Mouse (Mus musculus): ENCODE measurements around the gene Ston1. TPM values are rescaled to one million over a fixed set of nuclear protein-coding genes. Genes with fewer than 3 reads are reported as not detected.

Gene Ston1
- polyA plus RNA-seq, 1 experiment, result 0.80 TPM

DNA sequence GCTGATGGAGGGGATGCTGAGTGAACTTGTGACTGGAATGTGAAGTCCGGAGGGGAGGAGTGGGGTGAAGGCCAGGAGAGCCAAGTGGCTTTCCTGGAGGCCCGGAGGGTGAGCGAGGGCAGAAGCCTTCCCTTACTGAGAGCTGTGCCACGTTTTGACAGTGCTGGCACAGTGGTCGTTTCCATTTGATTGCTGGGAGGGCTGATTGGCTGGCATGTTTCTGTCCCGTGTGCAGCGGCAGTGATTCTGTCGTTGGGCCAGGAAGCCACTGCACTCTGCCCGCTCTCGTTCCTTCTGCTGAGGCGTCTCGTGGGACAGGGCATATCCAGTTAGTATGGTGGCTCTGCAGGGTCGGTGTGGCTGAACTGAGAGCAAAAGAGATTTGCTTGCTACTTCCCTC lies 41.3 kb upstream of the Ston1 start:
- Histone ChIP-seq H3K4me3 (replicated peaks; ENCODE audit: control insufficient read depth, low read depth, low read length) (no peak overlapping the region), H3K4me1 (ENCODE audit: control insufficient read depth, insufficient read depth, low read length) (peaks cover 4% of the 10 kb centered on the region), H3K27ac (ENCODE audit: control insufficient read depth, insufficient read depth, low read depth, low read length, poor library complexity) (no peak overlapping the region)
- WGBS, result 85% methylated on average over 13 of the region's 13 CpGs
- no peak for TF ChIP-seq CTCF (IDR thresholded peaks at IDR 0.05; ENCODE audit: control insufficient read depth, insufficient read depth, low read length)
- no peak for TF ChIP-seq POLR2A (IDR thresholded peaks at IDR 0.05; ENCODE audit: borderline replicate concordance, control insufficient read depth, low read depth, low read length)

DNA sequence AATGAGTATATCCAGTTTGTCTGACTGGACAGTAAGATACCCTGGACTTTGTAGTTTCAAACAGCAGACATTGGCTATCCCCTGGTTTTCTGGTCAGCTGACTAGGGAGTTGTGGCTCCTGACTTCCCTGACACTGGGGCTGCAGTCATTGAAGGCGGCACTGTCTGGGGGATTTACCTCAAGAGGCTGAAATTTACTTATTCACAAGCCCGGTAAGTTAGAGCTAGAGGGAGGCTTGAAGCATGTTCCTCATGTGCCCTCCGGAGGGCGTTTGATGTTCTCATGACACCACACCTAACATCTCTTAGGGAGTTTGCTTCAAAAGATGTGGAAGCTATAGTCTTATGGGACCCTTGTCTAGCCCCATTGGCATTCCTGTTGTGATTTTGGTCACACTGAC lies 40.8 kb upstream of the Ston1 start:
- H3K4me3 ChIP-seq (replicated peaks; ENCODE audit: control insufficient read depth, low read depth, low read length), result no peak overlapping the region
- TF ChIP-seq POLR2A (IDR thresholded peaks at IDR 0.05; ENCODE audit: borderline replicate concordance, control insufficient read depth, low read depth, low read length) (no peak), CTCF (IDR thresholded peaks at IDR 0.05; ENCODE audit: control insufficient read depth, insufficient read depth, low read length) (no peak)
- WGBS, result 79% methylated on average over 4 of the region's 4 CpGs
- peaks cover 4% of the 10 kb centered on the region for H3K4me1 ChIP-seq (ENCODE audit: control insufficient read depth, insufficient read depth, low read length)
- H3K27ac ChIP-seq (ENCODE audit: control insufficient read depth, insufficient read depth, low read depth, low read length, poor library complexity), result no peak overlapping the region

DNA sequence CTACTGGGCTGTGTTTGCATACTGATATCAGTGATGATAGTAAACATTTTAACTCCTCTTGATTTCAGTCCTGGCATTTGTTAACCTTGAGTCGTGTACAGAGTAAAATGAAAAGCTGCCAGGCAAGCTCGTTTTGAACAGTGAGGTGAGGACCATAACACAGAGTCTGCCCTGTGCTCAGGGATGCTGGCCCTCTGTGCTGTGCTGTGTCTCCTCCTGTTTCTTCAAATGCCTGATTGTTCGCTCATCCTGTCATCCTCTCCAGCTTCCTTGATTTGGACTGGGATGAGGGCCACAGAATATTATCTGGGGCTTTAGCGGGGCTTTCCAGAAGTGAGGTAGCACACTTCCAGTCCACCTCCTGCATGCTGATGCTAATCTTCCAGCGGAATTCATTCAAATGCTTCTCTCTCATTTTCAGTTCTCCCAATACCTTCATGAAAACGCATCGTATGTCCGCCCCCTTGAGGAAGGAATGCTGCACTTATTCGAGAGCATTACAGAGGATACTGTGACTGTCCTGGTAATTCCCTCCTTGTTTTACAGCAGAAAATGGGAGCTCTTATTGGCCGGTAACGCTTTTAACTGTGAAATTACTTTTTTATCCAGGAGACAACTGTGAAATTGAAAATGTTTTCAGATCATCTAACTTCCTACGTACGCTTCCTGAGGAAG lies 39.2 kb upstream of the Ston1 start:
- WGBS, result 81% methylated on average over 13 of the region's 13 CpGs
- H3K4me1 ChIP-seq (ENCODE audit: control insufficient read depth, insufficient read depth, low read length), result no peaks in the 10 kb centered on the region; the same call in none of the 2 replicates
- TF ChIP-seq CTCF (IDR thresholded peaks at IDR 0.05; ENCODE audit: control insufficient read depth, insufficient read depth, low read length), result no peak
- H3K4me3 ChIP-seq (replicated peaks; ENCODE audit: control insufficient read depth, low read depth, low read length), result no peak overlapping the region
- no peak overlapping the region for H3K27ac ChIP-seq (ENCODE audit: control insufficient read depth, insufficient read depth, low read depth, low read length, poor library complexity)

DNA sequence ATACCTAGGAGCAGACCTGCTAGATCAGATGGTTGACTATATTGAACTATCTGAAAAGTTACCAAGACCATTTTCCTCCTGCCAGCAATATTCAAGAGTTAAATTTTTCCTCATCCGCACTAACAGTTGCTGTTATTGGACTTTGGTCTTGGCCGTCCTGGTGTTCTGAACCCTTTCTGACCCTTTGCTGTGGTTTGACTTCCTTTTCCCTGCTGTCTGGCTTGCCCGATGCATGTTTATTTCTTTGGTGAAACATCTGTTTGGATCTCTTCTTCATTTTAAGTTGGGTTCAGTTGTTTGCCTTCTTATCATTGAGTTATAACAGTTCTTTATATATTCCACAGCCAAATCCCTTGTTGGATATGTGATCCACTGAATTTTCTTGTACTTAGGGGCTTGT lies 33.9 kb upstream of the Ston1 start:
- TF ChIP-seq CTCF (IDR thresholded peaks at IDR 0.05; ENCODE audit: control insufficient read depth, insufficient read depth, low read length), result no peak
- TF ChIP-seq POLR2A (IDR thresholded peaks at IDR 0.05; ENCODE audit: borderline replicate concordance, control insufficient read depth, low read depth, low read length), result no peak
- Histone ChIP-seq H3K4me3 (replicated peaks; ENCODE audit: control insufficient read depth, low read depth, low read length) (no peak overlapping the region), H3K27ac (ENCODE audit: control insufficient read depth, insufficient read depth, low read depth, low read length, poor library complexity) (no peak overlapping the region), H3K4me1 (ENCODE audit: control insufficient read depth, insufficient read depth, low read length) (no peaks in the 10 kb centered on the region)
- WGBS, result 57% methylated on average over 3 of the region's 3 CpGs

DNA sequence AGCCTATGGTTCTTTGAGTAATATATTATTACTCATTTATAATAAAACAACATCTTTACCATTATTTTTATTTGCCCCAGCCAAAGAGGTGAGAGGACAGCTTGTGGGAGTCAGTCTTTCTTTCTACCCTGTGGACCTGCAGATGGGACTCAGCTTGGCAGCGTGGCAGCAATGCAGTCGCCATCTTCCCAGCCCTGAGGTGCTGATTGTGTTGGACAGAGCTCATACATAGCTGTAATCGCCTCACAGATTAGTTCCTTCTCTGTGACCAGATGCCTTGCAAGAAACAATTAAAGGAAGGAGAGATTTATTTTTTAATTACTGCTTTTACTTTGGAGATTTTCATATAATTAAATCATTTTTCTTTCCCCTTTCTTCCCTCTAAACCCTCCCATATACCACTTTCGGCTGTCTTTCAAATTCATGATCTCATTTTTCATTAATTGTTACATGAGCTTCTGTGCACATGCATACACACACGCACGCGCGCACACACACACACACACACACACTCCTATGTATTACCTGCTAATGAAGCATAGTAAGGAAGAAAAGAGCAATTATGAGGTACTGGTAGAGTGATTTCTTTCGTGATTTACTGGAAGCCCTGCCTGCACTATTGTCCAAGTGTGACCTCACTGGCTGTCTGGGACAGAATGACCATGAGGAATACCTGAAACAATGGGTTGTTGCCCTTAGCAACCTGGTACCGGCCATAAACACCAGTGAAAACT lies 27.5 kb upstream of the Ston1 start:
- no peak overlapping the region for H3K27ac ChIP-seq (ENCODE audit: control insufficient read depth, insufficient read depth, low read depth, low read length, poor library complexity)
- H3K4me1 ChIP-seq (ENCODE audit: control insufficient read depth, insufficient read depth, low read length), result no peaks in the 10 kb centered on the region
- TF ChIP-seq CTCF (IDR thresholded peaks at IDR 0.05; ENCODE audit: control insufficient read depth, insufficient read depth, low read length), result no peak
- TF ChIP-seq POLR2A (IDR thresholded peaks at IDR 0.05; ENCODE audit: borderline replicate concordance, control insufficient read depth, low read depth, low read length), result no peak
- WGBS, result 91% methylated on average over 10 of the region's 10 CpGs
- H3K4me3 ChIP-seq (replicated peaks; ENCODE audit: control insufficient read depth, low read depth, low read length), result no peak overlapping the region

DNA sequence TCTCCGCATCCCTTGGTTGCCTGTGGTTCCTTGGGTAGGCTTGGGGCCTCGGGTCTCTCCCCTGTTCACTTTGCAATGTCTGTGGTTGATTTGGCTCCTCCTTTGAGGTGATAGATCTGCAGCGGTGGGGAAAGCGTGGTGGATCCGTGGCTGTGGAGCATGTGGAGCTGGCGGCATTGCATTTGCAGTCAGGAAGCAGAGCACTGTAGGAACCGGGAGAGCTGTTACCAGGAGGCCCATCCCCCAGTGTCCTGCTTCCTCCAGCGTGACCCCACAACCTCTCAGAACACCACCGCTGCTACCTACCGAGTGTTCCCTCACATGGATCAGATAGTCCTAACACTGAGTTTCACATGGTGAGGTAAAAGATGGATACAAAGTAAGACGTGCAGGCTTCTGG lies 26.7 kb upstream of the Ston1 start:
- Histone ChIP-seq H3K4me3 (replicated peaks; ENCODE audit: control insufficient read depth, low read depth, low read length) (no peak overlapping the region), H3K4me1 (ENCODE audit: control insufficient read depth, insufficient read depth, low read length) (no peaks in the 10 kb centered on the region), H3K27ac (ENCODE audit: control insufficient read depth, insufficient read depth, low read depth, low read length, poor library complexity) (no peak overlapping the region)
- WGBS, result 86% methylated on average over 11 of the region's 11 CpGs
- TF ChIP-seq POLR2A (IDR thresholded peaks at IDR 0.05; ENCODE audit: borderline replicate concordance, control insufficient read depth, low read depth, low read length) (no peak), CTCF (IDR thresholded peaks at IDR 0.05; ENCODE audit: control insufficient read depth, insufficient read depth, low read length) (no peak)

DNA sequence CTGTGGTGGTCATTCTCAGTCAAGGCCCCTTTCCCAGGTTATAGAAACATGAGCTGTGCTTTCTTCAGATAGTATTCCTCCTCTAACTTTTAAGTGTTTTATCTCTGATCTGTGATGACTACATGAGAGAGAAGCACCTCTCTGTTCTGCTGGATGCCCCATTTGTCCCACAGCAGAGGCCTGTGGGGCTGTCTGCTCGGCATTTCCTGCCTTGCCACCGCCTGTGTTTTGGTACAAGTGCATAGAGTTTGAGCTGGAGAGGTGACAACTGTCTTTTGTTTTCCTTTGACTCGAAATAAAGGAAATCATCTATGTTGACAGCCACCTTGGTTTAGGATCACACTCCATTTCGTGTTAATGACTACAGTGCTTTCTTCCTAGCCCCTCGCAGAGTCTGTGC lies 22.7 kb upstream of the Ston1 start:
- TF ChIP-seq CTCF (IDR thresholded peaks at IDR 0.05; ENCODE audit: control insufficient read depth, insufficient read depth, low read length) (no peak), POLR2A (IDR thresholded peaks at IDR 0.05; ENCODE audit: borderline replicate concordance, control insufficient read depth, low read depth, low read length) (no peak)
- no peaks in the 10 kb centered on the region for H3K4me1 ChIP-seq (ENCODE audit: control insufficient read depth, insufficient read depth, low read length)
- H3K4me3 ChIP-seq (replicated peaks; ENCODE audit: control insufficient read depth, low read depth, low read length), result no peak overlapping the region
- H3K27ac ChIP-seq (ENCODE audit: control insufficient read depth, insufficient read depth, low read depth, low read length, poor library complexity), result no peak overlapping the region
- 89% methylated on average over 5 of the region's 5 CpGs for WGBS

DNA sequence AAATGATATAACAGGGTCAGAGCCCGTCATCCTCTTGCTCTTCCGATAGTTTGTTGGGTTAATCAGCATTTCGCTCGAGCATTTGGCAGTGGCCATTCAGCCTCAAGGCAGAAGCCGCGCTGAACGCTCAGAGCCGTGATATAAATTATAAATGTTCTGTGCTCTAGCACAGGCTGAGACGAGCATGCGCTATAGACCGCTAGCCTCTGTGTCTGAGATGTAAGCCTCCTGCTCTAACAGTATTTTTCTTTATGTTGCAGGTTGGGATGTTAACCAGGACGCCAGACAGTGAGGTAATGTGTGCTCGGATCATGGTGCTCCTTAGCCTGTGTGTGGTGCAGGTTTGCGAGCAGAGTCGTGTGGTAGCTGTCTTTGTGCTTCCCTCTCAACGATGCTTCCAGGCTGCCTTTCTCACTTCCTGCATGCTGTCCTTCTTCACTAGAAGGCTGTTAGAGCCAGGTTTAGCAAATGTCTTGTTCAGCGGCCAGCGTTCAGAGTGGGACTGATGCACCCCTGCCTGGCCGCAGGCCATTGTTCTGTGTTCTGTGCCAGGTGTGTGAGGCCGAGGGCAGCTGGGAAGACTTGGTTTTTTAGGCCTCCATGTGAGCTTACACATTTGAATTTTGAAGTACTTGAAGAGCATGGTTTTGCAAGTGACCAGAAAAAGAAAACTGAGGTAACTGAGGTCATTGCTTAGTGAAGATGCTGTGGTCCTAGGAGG lies 18.8 kb upstream of the Ston1 start:
- TF ChIP-seq CTCF (IDR thresholded peaks at IDR 0.05; ENCODE audit: control insufficient read depth, insufficient read depth, low read length) (no peak), POLR2A (IDR thresholded peaks at IDR 0.05; ENCODE audit: borderline replicate concordance, control insufficient read depth, low read depth, low read length) (no peak)
- no peak overlapping the region for H3K27ac ChIP-seq (ENCODE audit: control insufficient read depth, insufficient read depth, low read depth, low read length, poor library complexity)
- 89% methylated on average over 20 of the region's 20 CpGs for WGBS
- peaks cover 2% of the 10 kb centered on the region; the same call in 1 of the 2 replicates for H3K4me1 ChIP-seq (ENCODE audit: control insufficient read depth, insufficient read depth, low read length)
- H3K4me3 ChIP-seq (replicated peaks; ENCODE audit: control insufficient read depth, low read depth, low read length), result no peak overlapping the region
